ENCODE assay signal across 13 mouse cellular contexts in the genomic region with DNA sequence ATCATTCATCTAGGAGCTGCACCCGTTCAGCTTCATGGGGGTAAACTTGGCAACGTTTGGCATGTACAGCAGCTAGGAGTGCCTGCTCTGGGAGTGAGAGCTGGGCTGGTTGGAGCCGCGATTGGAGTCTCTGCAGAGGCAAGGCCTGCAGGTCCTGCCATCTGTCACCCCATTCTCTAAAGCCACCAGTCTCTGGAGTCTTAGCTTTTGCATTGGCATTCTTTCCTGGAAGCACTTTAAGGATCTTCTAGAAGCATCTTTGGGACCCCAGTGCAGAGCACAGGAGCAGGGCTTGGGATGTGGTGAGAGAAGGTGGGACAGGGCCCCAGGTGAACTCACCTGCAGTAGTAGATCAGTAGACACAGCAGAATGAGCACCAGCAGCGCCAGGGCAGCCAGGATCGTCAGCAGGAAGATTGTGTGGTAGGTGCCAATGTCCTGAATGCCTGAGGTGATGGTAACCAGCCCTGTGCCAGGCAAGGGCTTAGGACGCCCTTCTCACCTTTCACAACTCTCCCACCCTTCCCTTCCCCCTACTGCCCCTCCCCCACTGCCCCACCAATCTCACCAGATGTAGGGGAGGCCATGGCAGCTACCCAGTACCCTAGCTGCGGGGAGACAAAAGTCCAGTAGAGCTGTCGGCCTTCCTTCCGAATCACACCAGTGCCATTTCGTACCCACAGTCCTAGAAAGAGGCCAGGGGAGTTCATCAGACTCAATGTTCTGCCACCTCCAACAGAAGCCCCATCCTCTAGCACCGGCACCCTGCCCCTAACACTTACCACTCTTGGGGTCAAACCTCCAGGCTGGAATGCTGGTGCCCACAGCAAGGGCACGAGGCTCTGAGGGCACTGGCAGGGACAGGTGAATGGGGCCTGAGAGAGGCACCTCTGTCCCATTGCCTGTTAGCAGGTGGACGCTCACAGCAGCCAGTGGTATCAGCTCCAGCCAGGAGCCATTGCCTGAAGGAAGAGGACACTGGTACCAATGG. TPM values are rescaled to one million over a fixed set of nuclear protein-coding genes. Genes with fewer than 3 reads are reported as not detected.
DNase-seq lines count a peak whose midpoint lies in the region; ATAC-seq and TF ChIP-seq lines count a peak whose summit lies in the region.
"Had no signal": no experiment of that assay in that cellular context is flagged by ENCODE, and none has a peak within 500 bp of the region (broad histone marks: within the 10 kb centered on the region; RNA-seq: fewer than 3 reads in every experiment).

No protein-coding gene starts in this region.

- no peak for TF ChIP-seq POLR2A in cerebellum, adult 2 months (IDR thresholded peaks at IDR 0.05; ENCODE audit: borderline replicate concordance, insufficient read depth, low read length)

- H3K4me3 ChIP-seq in forebrain, embryonic 10.5 days = 0 out of 2 replicates have a peak overlapping the region, but pooled peaks have one; percentile 52
- H3K4me3 ChIP-seq in forebrain, embryonic 16.5 days (replicated peaks; ENCODE audit: low read length) = no peak overlapping the region
- no peak overlapping the region for H3K4me3 ChIP-seq in cerebellum, adult 2 months (replicated peaks; ENCODE audit: insufficient read depth, low read depth, low read length)
- H3K4me3 ChIP-seq in forebrain, embryonic 14.5 days (ENCODE audit: low read depth, low read length) = no peak overlapping the region
- H3K4me3 ChIP-seq: erythroblast, embryonic 14.5 days had no signal

- H3K27ac ChIP-seq in forebrain, embryonic 10.5 days = no peak overlapping the region
- no peak overlapping the region for H3K27ac ChIP-seq in forebrain, embryonic 16.5 days (ENCODE audit: low read length)
- H3K27ac ChIP-seq in cerebellum, adult 2 months (ENCODE audit: insufficient read depth, low read length) = peak overlapping the region; percentile 86
- 0 out of 2 replicates have a peak overlapping the region, but pooled peaks have one; percentile 52 for H3K27ac ChIP-seq in forebrain, embryonic 14.5 days (ENCODE audit: low read depth, low read length)

- H3K4me2 ChIP-seq in forebrain, embryonic 16.5 days (ENCODE audit: low read length) = no peak overlapping the region
- H3K4me2 ChIP-seq in forebrain, embryonic 14.5 days (ENCODE audit: low read length) = no peak overlapping the region

- H3K9me3 ChIP-seq in forebrain, embryonic 10.5 days = no peaks in the 10 kb centered on the region
- H3K9me3 ChIP-seq in forebrain, embryonic 16.5 days (ENCODE audit: control insufficient read depth, low read length) = no peaks in the 10 kb centered on the region
- no peaks in the 10 kb centered on the region for H3K9me3 ChIP-seq in forebrain, embryonic 14.5 days (replicated peaks; ENCODE audit: control insufficient read depth, low read length)

- no peak overlapping the region for H3K9ac ChIP-seq in forebrain, embryonic 16.5 days (replicated peaks; ENCODE audit: low read depth, low read length)
- H3K9ac ChIP-seq in forebrain, embryonic 14.5 days (ENCODE audit: low read length) = no peak overlapping the region

- 78% methylated on average over 14 of the region's 14 CpGs for WGBS in forebrain, embryonic 10.5 days
- 71% methylated on average over 14 of the region's 14 CpGs for WGBS in forebrain, embryonic 16.5 days
- 28% methylated on average over 14 of the region's 14 CpGs for WGBS in cerebellum, adult 2 months
- 79% methylated on average over 14 of the region's 14 CpGs for WGBS in forebrain, embryonic 14.5 days

- DNase-seq in forebrain, embryonic 10.5 days (ENCODE audit: extremely low spot score, low spot score) = no peak
- DNase-seq in layer of hippocampus, adult 9-11 months = peak; percentile 61
- DNase-seq in layer of hippocampus, postnatal 25 days (ENCODE audit: extremely low spot score in 1 of 2, low spot score in 1 of 2) = no peak
- DNase-seq in cerebellum, adult 2 months = peak; percentile 81 to 85
- peak; percentile 28 for DNase-seq in forebrain, embryonic 14.5 days (ENCODE audit: low spot score)
- DNase-seq in lung, postnatal 10 days = no peak
- DNase-seq: gastrocnemius, postnatal 14 days; kidney, postnatal 36 days; liver, postnatal 0 days had no signal

- H3K36me3 ChIP-seq in forebrain, embryonic 10.5 days (replicated peaks) = peaks cover 96% of the 10 kb centered on the region
- H3K36me3 ChIP-seq in forebrain, embryonic 16.5 days (ENCODE audit: control insufficient read depth, insufficient read depth) = peaks cover 29% of the 10 kb centered on the region
- H3K36me3 ChIP-seq in forebrain, embryonic 14.5 days (ENCODE audit: control insufficient read depth, insufficient read depth, low read length) = peaks cover 92% of the 10 kb centered on the region

- peaks cover 61% of the 10 kb centered on the region for H3K27me3 ChIP-seq in forebrain, embryonic 10.5 days (ENCODE audit: poor library complexity, severe bottlenecking)
- no peaks in the 10 kb centered on the region for H3K27me3 ChIP-seq in forebrain, embryonic 16.5 days (replicated peaks; ENCODE audit: control insufficient read depth, insufficient read depth, low read length)
- no peaks in the 10 kb centered on the region for H3K27me3 ChIP-seq in cerebellum, adult 2 months (ENCODE audit: control insufficient read depth, insufficient read depth, low read length)
- H3K27me3 ChIP-seq in forebrain, embryonic 14.5 days (replicated peaks; ENCODE audit: control insufficient read depth, insufficient read depth, low read length) = no peaks in the 10 kb centered on the region

- H3K4me1 ChIP-seq in forebrain, embryonic 10.5 days = peaks cover 35% of the 10 kb centered on the region
- peaks cover 30% of the 10 kb centered on the region for H3K4me1 ChIP-seq in forebrain, embryonic 16.5 days (replicated peaks; ENCODE audit: control insufficient read depth, insufficient read depth, low read length)
- peaks cover 39% of the 10 kb centered on the region for H3K4me1 ChIP-seq in cerebellum, adult 2 months (ENCODE audit: control insufficient read depth, insufficient read depth, low read length)
- H3K4me1 ChIP-seq in forebrain, embryonic 14.5 days (ENCODE audit: control insufficient read depth, insufficient read depth, low read length) = peaks cover 23% of the 10 kb centered on the region

- no peak for TF ChIP-seq CTCF in cerebellum, adult 2 months (IDR thresholded peaks at IDR 0.05; ENCODE audit: borderline replicate concordance, insufficient read depth, low read depth, low read length)

- ATAC-seq in forebrain, embryonic 16.5 days = no peak
- ATAC-seq in forebrain, embryonic 14.5 days = no peak
- ATAC-seq in megakaryocyte progenitor cell, adult 5-6 weeks (replicated peaks; ENCODE audit: poor library complexity) = no peak
- ATAC-seq: activated CD4-positive, CD25-positive, alpha-beta regulatory T cell, adult 4 months had no signal

RNA-seq across cellular contexts. Expression of a gene that starts 8.1 kb away (rescaled TPM):
- polyA plus RNA-seq in forebrain, embryonic 10.5 days (2016; fragmentation: Nextera tagmentation; extraction: Ambion mirVana) = 2.2 and 2.8 TPM in 2 replicates
- 16.1 and 17.8 TPM in 2 replicates for polyA plus RNA-seq in forebrain, embryonic 16.5 days (2015; fragmentation: Nextera tagmentation; extraction: Ambion mirVana)
- total RNA-seq in layer of hippocampus, postnatal 25 days (2021) = 100 to 1,000 TPM in 1 of 2 experiments, 10 to 100 TPM in 1; 85.4 to 109 TPM
- 57.8 and 60.3 TPM in 2 replicates for polyA plus RNA-seq in cerebellum, adult 2 months (2012; rRNA removed)
- 26.0 and 27.8 TPM in 2 replicates for polyA plus RNA-seq in forebrain, embryonic 14.5 days (2014; fragmentation: Nextera tagmentation; extraction: Ambion mirVana)
- 0.05 and 0.07 TPM in 2 replicates for total RNA-seq in megakaryocyte progenitor cell, adult 5-6 weeks (2015)
- 0.04 and 0.24 TPM in 2 replicates for total RNA-seq in megakaryocyte progenitor cell, adult 5-6 weeks (2017)
- polyA plus RNA-seq: activated CD4-positive, CD25-positive, alpha-beta regulatory T cell, adult 4 months had no signal

RNA-seq across cellular contexts. Expression of a gene that starts 9.3 kb away (rescaled TPM):
- 66.2 and 70.1 TPM in 2 replicates for polyA plus RNA-seq in forebrain, embryonic 10.5 days (2016; fragmentation: Nextera tagmentation; extraction: Ambion mirVana)
- polyA plus RNA-seq in forebrain, embryonic 16.5 days (2015; fragmentation: Nextera tagmentation; extraction: Ambion mirVana) = 68.0 and 72.8 TPM in 2 replicates
- total RNA-seq in layer of hippocampus, postnatal 25 days (2021) = 10 to 100 TPM; 69.9 to 74.0 TPM
- 58.4 TPM in 2 replicates for polyA plus RNA-seq in cerebellum, adult 2 months (2012; rRNA removed)
- polyA plus RNA-seq in forebrain, embryonic 14.5 days (2014; fragmentation: Nextera tagmentation; extraction: Ambion mirVana) = 28.6 and 38.8 TPM in 2 replicates
- 119 and 136 TPM in 2 replicates for total RNA-seq in megakaryocyte progenitor cell, adult 5-6 weeks (2015)
- total RNA-seq in megakaryocyte progenitor cell, adult 5-6 weeks (2017) = 44.0 and 45.4 TPM in 2 replicates

RNA-seq across cellular contexts. Expression of a gene that starts 30.5 kb away (rescaled TPM):
- 5.0 and 6.4 TPM in 2 replicates for polyA plus RNA-seq in forebrain, embryonic 10.5 days (2016; fragmentation: Nextera tagmentation; extraction: Ambion mirVana)
- 3.6 and 6.6 TPM in 2 replicates for polyA plus RNA-seq in forebrain, embryonic 16.5 days (2015; fragmentation: Nextera tagmentation; extraction: Ambion mirVana)
- total RNA-seq in layer of hippocampus, postnatal 25 days (2021) = 1 to 10 TPM in 1 of 2 experiments, under 1 TPM in 1; 0.68 to 2.1 TPM
- 2.8 and 4.0 TPM in 2 replicates for polyA plus RNA-seq in cerebellum, adult 2 months (2012; rRNA removed)
- 4.3 and 5.3 TPM in 2 replicates for polyA plus RNA-seq in forebrain, embryonic 14.5 days (2014; fragmentation: Nextera tagmentation; extraction: Ambion mirVana)
- total RNA-seq in megakaryocyte progenitor cell, adult 5-6 weeks (2015) = 5.3 and 6.4 TPM in 2 replicates
- 14.2 and 22.3 TPM in 2 replicates for total RNA-seq in megakaryocyte progenitor cell, adult 5-6 weeks (2017)

RNA-seq across cellular contexts. Expression of a gene that starts 31.6 kb away (rescaled TPM):
- polyA plus RNA-seq in forebrain, embryonic 10.5 days (2016; fragmentation: Nextera tagmentation; extraction: Ambion mirVana) = 255 and 262 TPM in 2 replicates
- 134 and 143 TPM in 2 replicates for polyA plus RNA-seq in forebrain, embryonic 16.5 days (2015; fragmentation: Nextera tagmentation; extraction: Ambion mirVana)
- total RNA-seq in layer of hippocampus, postnatal 25 days (2021) = 10 to 100 TPM; 63.7 to 65.3 TPM
- 124 and 126 TPM in 2 replicates for polyA plus RNA-seq in cerebellum, adult 2 months (2012; rRNA removed)
- 145 and 149 TPM in 2 replicates for polyA plus RNA-seq in forebrain, embryonic 14.5 days (2014; fragmentation: Nextera tagmentation; extraction: Ambion mirVana)
- 95.5 and 124 TPM in 2 replicates for total RNA-seq in megakaryocyte progenitor cell, adult 5-6 weeks (2015)
- total RNA-seq in megakaryocyte progenitor cell, adult 5-6 weeks (2017) = 48.7 and 52.7 TPM in 2 replicates

RNA-seq across cellular contexts. Expression of a gene that starts 46.2 kb away (rescaled TPM):
- 10.5 and 13.5 TPM in 2 replicates for polyA plus RNA-seq in forebrain, embryonic 10.5 days (2016; fragmentation: Nextera tagmentation; extraction: Ambion mirVana)
- 129 and 156 TPM in 2 replicates for polyA plus RNA-seq in forebrain, embryonic 16.5 days (2015; fragmentation: Nextera tagmentation; extraction: Ambion mirVana)
- total RNA-seq in layer of hippocampus, postnatal 25 days (2021) = 100 to 1,000 TPM; 442 to 490 TPM
- 446 and 460 TPM in 2 replicates for polyA plus RNA-seq in cerebellum, adult 2 months (2012; rRNA removed)
- polyA plus RNA-seq in forebrain, embryonic 14.5 days (2014; fragmentation: Nextera tagmentation; extraction: Ambion mirVana) = 115 and 125 TPM in 2 replicates
- not detected in 2 replicates for total RNA-seq in megakaryocyte progenitor cell, adult 5-6 weeks (2015)
- total RNA-seq in megakaryocyte progenitor cell, adult 5-6 weeks (2017) = not detected in 2 replicates

Comparison
In these comparisons a context has a peak if more than half of its experiments do, and no peak if none do; other contexts are left out.
1. DNase-seq: peak in layer of hippocampus, adult 9-11 months (single experiment), cerebellum, adult 2 months (2 of 2) and forebrain, embryonic 14.5 days (single experiment); none in forebrain, embryonic 10.5 days (single experiment), layer of hippocampus, postnatal 25 days (0 of 2) and lung, postnatal 10 days (single experiment).
2. H3K27ac ChIP-seq: peak in cerebellum, adult 2 months (single experiment) and forebrain, embryonic 14.5 days (single experiment); none in forebrain, embryonic 10.5 days (single experiment) and forebrain, embryonic 16.5 days (single experiment).